27 mouse cellular contexts compared by ENCODE assay signal in genomic region chr2:75928011-75928410, GRCm38 (mm10). TPM values are rescaled to one million over a fixed set of nuclear protein-coding genes. Genes with fewer than 3 reads are reported as not detected.
DNase-seq lines count a peak whose midpoint lies in the region; ATAC-seq lines count a peak whose summit lies in the region.
"Had no signal": no experiment of that assay in that cellular context is flagged by ENCODE, and none has a peak within 500 bp of the region (broad histone marks: within the 10 kb centered on the region; RNA-seq: fewer than 3 reads in every experiment).

No protein-coding gene starts in this region.

- peaks cover 2% of the 10 kb centered on the region; the same call in 1 of the 2 replicates for H3K36me3 ChIP-seq in limb, embryonic 11.5 days (ENCODE audit: control insufficient read depth, insufficient read depth, low read length)
- H3K36me3 ChIP-seq in limb, embryonic 10.5 days = peaks cover 24% of the 10 kb centered on the region

- 94% methylated on average over 3 of the region's 3 CpGs for WGBS in limb, embryonic 11.5 days
- WGBS in limb, embryonic 10.5 days = 96% methylated on average over 3 of the region's 3 CpGs

- H3K4me2 ChIP-seq in limb, embryonic 11.5 days (ENCODE audit: low read depth, severe bottlenecking) = no peak overlapping the region
- H3K4me2 ChIP-seq: embryonic facial prominence, embryonic 13.5 days; embryonic facial prominence, embryonic 15.5 days; forebrain, embryonic 12.5 days had no signal

- no peak for DNase-seq in frontal cortex, postnatal 10 days (ENCODE audit: low spot score in 2 of 2)
- peak; percentile 16 for DNase-seq in limb, embryonic 11.5 days (ENCODE audit: low spot score)
- no peak for DNase-seq in limb, embryonic 10.5 days (ENCODE audit: low spot score)
- peak; percentile 48 for DNase-seq in brain, adult 2 months (ENCODE audit: low read depth, low spot score)
- DNase-seq: adrenal gland, adult 8-10 months; adrenal gland, postnatal 14 days; adrenal gland, postnatal 36 days; B cell, adult 2 months; cerebellum, adult 11 months; cerebellum, adult 18-20 months; cerebellum, adult 8-10 months; cerebellum, adult 9-11 months; cerebellum, postnatal 36 days; embryo, embryonic 11 days; forebrain, postnatal 0 days had no signal

- H3K9me3 ChIP-seq in limb, embryonic 11.5 days (ENCODE audit: control insufficient read depth, low read length) = no peaks in the 10 kb centered on the region
- no peaks in the 10 kb centered on the region for H3K9me3 ChIP-seq in limb, embryonic 10.5 days (replicated peaks)
- H3K9me3 ChIP-seq: embryonic facial prominence, embryonic 13.5 days; embryonic facial prominence, embryonic 15.5 days; forebrain, embryonic 10.5 days; forebrain, embryonic 12.5 days; G1E had no signal

- H3K27me3 ChIP-seq in limb, embryonic 11.5 days (ENCODE audit: control insufficient read depth, insufficient read depth, low read length) = no peaks in the 10 kb centered on the region
- no peaks in the 10 kb centered on the region for H3K27me3 ChIP-seq in limb, embryonic 10.5 days (ENCODE audit: low read depth, poor library complexity, severe bottlenecking)
- H3K27me3 ChIP-seq: CH12.LX; embryonic facial prominence, embryonic 13.5 days; embryonic facial prominence, embryonic 15.5 days; forebrain, embryonic 12.5 days; Patski had no signal

- H3K27ac ChIP-seq in limb, embryonic 11.5 days (replicated peaks; ENCODE audit: low read depth, low read length) = no peak overlapping the region
- H3K27ac ChIP-seq in limb, embryonic 10.5 days = no peak overlapping the region
- H3K27ac ChIP-seq: embryonic facial prominence, embryonic 13.5 days; embryonic facial prominence, embryonic 15.5 days; forebrain, embryonic 10.5 days; forebrain, embryonic 12.5 days had no signal

- peaks cover 6% of the 10 kb centered on the region for H3K4me1 ChIP-seq in limb, embryonic 11.5 days (ENCODE audit: control insufficient read depth, insufficient read depth, low read length)
- H3K4me1 ChIP-seq in limb, embryonic 10.5 days = peaks cover 31% of the 10 kb centered on the region
- H3K4me1 ChIP-seq: embryonic facial prominence, embryonic 13.5 days; embryonic facial prominence, embryonic 15.5 days had no signal

- H3K9ac ChIP-seq in limb, embryonic 11.5 days (ENCODE audit: low read length) = no peak overlapping the region
- H3K9ac ChIP-seq: embryonic facial prominence, embryonic 13.5 days; embryonic facial prominence, embryonic 15.5 days; forebrain, embryonic 12.5 days; forebrain, postnatal 0 days had no signal

- ATAC-seq in frontal cortex, adult (ENCODE audit: low TSS enrichment) = peak; percentile 70
- no peak for ATAC-seq in limb, embryonic 11.5 days (ENCODE audit: insufficient number of reproducible peaks, low FRiP score, low TSS enrichment, low read depth)
- ATAC-seq: activated CD4-positive, CD25-positive, alpha-beta regulatory T cell, adult 4 months; CD4-positive, CD25-positive, alpha-beta regulatory T cell, adult 4 months; forebrain, embryonic 14.5 days; Patski had no signal

- H3K4me3 ChIP-seq in limb, embryonic 11.5 days (ENCODE audit: low read depth, low read length) = no peak overlapping the region
- no peak overlapping the region for H3K4me3 ChIP-seq in limb, embryonic 10.5 days
- H3K4me3 ChIP-seq: embryonic facial prominence, embryonic 13.5 days; embryonic facial prominence, embryonic 15.5 days; erythroblast, embryonic 14.5 days; forebrain, embryonic 10.5 days; forebrain, embryonic 12.5 days had no signal

RNA-seq across cellular contexts. Expression of gene Ttc30b, which starts 10.4 kb away (rescaled TPM):
- 9.0 and 9.2 TPM in 2 replicates for polyA plus RNA-seq in limb, embryonic 11.5 days (2014; fragmentation: Nextera tagmentation; extraction: Ambion mirVana)
- polyA plus RNA-seq in limb, embryonic 10.5 days (2016; fragmentation: Nextera tagmentation; extraction: Ambion mirVana) = 4.1 and 6.0 TPM in 2 replicates
- polyA plus RNA-seq: erythroblast, embryonic 14.5 days had no signal

RNA-seq across cellular contexts. Expression of gene Ttc30a2, which starts 50.0 kb away (rescaled TPM):
- polyA plus RNA-seq in limb, embryonic 11.5 days (2014; fragmentation: Nextera tagmentation; extraction: Ambion mirVana) = 0.60 and 1.1 TPM in 2 replicates
- polyA plus RNA-seq in limb, embryonic 10.5 days (2016; fragmentation: Nextera tagmentation; extraction: Ambion mirVana) = 0.11 and 0.85 TPM in 2 replicates
- polyA plus RNA-seq: activated CD4-positive, CD25-positive, alpha-beta regulatory T cell, adult 4 months; CD4-positive, CD25-positive, alpha-beta regulatory T cell, adult 4 months; erythroblast, embryonic 14.5 days; G1E had no signal

RNA-seq across cellular contexts. Expression of gene Ttc30a1, which starts 53.8 kb away (rescaled TPM):
- 12.1 and 12.5 TPM in 2 replicates for polyA plus RNA-seq in limb, embryonic 11.5 days (2014; fragmentation: Nextera tagmentation; extraction: Ambion mirVana)
- 10.1 and 10.2 TPM in 2 replicates for polyA plus RNA-seq in limb, embryonic 10.5 days (2016; fragmentation: Nextera tagmentation; extraction: Ambion mirVana)
- polyA plus RNA-seq: erythroblast, embryonic 14.5 days; G1E had no signal

Comparison
In these comparisons a context has a peak if more than half of its experiments do, and no peak if none do; other contexts are left out.
1. DNase-seq: peak in limb, embryonic 11.5 days (single experiment) and brain, adult 2 months (single experiment); none in frontal cortex, postnatal 10 days (0 of 2) and limb, embryonic 10.5 days (single experiment).